Comparison of ENCODE assay signal across 11 mouse cellular contexts in genomic region chr11:89145281-89145945, GRCm38 (mm10).
A peak's percentile ranks its signal among the peaks of the same experiment; 100 is the strongest.
DNase-seq lines count a peak whose midpoint lies in the region; ATAC-seq and TF ChIP-seq lines count a peak whose summit lies in the region.
"Had no signal": no experiment of that assay in that cellular context is flagged by ENCODE, and none has a peak within 500 bp of the region (broad histone marks: within the 10 kb centered on the region; RNA-seq: fewer than 3 reads in every experiment).

No protein-coding gene starts in this region.

- peaks cover 3% of the 10 kb centered on the region; the same call in 1 of the 2 replicates for H3K9me3 ChIP-seq in heart, embryonic 12.5 days (replicated peaks)
- H3K9me3 ChIP-seq in limb, embryonic 15.5 days: no peaks in the 10 kb centered on the region

- H3K9ac ChIP-seq in heart, embryonic 12.5 days: no peak overlapping the region
- H3K9ac ChIP-seq in limb, embryonic 15.5 days: no peak overlapping the region
- H3K9ac ChIP-seq: liver, postnatal 0 days had no signal

- POLR2A ChIA-PET in Patski (lab: Charles Lee): no interaction called here

- peak overlapping the region; percentile 49 for H3K4me2 ChIP-seq in heart, embryonic 12.5 days
- H3K4me2 ChIP-seq in limb, embryonic 15.5 days: peak overlapping the region; percentile 17

- peaks cover 12% of the 10 kb centered on the region for H3K4me1 ChIP-seq in heart, embryonic 12.5 days (replicated peaks)
- peaks cover 22% of the 10 kb centered on the region for H3K4me1 ChIP-seq in limb, embryonic 15.5 days

- no peak for DNase-seq in heart, adult 8-10 months (ENCODE audit: low spot score)
- DNase-seq in left cerebral cortex, postnatal 4 days: peak; percentile 37
- no peak for DNase-seq in left cerebral cortex, adult 9 months (ENCODE audit: low spot score in 2 of 2)
- no peak for DNase-seq in Patski (ENCODE audit: low read depth, low spot score)
- no peak for DNase-seq in yolk sac, embryonic 10.5 days (ENCODE audit: low spot score)
- DNase-seq in adrenal gland, adult (ENCODE audit: inconsistent age in 2 of 2, low spot score in 1 of 2): no peak
- DNase-seq: layer of hippocampus, postnatal 36 days; liver, postnatal 0 days had no signal

- CTCF ChIA-PET in Patski (lab: Charles Lee): no interaction called here

- peak; percentile 45; the same call in 1 of the 2 replicates for ATAC-seq in heart, embryonic 12.5 days (ENCODE audit: insufficient number of reproducible peaks, low FRiP score)
- ATAC-seq in Patski: peak; percentile 26
- peak; percentile 77 for ATAC-seq in limb, embryonic 15.5 days (ENCODE audit: insufficient number of reproducible peaks, low FRiP score, low TSS enrichment, low read depth)
- ATAC-seq: inflammation-experienced regulatory T-cells, adult 6 months; liver, postnatal 0 days had no signal

- 35% methylated on average over 19 of the region's 19 CpGs for WGBS in heart, embryonic 12.5 days
- WGBS in limb, embryonic 15.5 days: 39% methylated on average over 19 of the region's 19 CpGs

- H3K27me3 ChIP-seq in heart, embryonic 12.5 days (replicated peaks): no peaks in the 10 kb centered on the region
- peaks cover 6% of the 10 kb centered on the region for H3K27me3 ChIP-seq in Patski
- H3K27me3 ChIP-seq in limb, embryonic 15.5 days: no peaks in the 10 kb centered on the region

- no peak for TF ChIP-seq CTCF in Patski (IDR thresholded peaks at IDR 0.05)

- intact Hi-C loops in left cerebral cortex, postnatal 4 days (cut with DNase I): no loop called here

- in situ Hi-C loops in Patski (cut with MboI; ENCODE audit: low pct_unique_long_range_greater_than_20kb): no loop called here

- H3K36me3 ChIP-seq in heart, embryonic 12.5 days: no peaks in the 10 kb centered on the region
- H3K36me3 ChIP-seq in limb, embryonic 15.5 days: no peaks in the 10 kb centered on the region

- no peak overlapping the region for H3K4me3 ChIP-seq in heart, embryonic 12.5 days
- H3K4me3 ChIP-seq in limb, embryonic 15.5 days: no peak overlapping the region

- H3K27ac ChIP-seq in heart, embryonic 12.5 days (ENCODE audit: poor library complexity, severe bottlenecking): peak overlapping the region; percentile 60
- no peak overlapping the region; the same call in 1 of the 2 replicates for H3K27ac ChIP-seq in limb, embryonic 15.5 days

Comparison
In these comparisons a context has a peak if more than half of its experiments do, and no peak if none do; other contexts are left out.
1. ATAC-seq: peak in every context shown above with its lines; median percentile 77 in limb, embryonic 15.5 days; 45 in heart, embryonic 12.5 days; 26 in Patski.